Mouse (Mus musculus): ENCODE results near the gene Cstad.

Gene Cstad

DNA sequence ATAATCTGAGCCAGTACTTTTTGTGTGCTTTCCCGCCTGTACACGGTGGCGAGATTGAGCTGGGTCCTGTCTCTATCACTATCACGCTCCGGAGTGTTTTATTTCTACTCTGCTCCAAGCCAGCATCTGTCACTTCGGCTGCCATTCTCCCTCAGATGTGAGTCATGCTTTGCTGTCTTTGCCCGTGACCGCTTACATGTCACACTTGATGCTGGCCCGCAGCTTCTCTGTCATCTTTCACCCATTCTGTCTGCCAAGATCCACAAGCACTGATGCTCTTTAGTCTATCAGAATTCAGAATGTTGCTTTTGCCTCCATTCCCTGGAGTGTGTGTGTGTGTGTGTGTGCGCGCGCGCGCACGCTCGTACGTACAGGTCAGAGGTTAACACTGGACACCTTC is 33.5 kb downstream of the Cstad start:
- DNase-seq (ENCODE audit: low spot score in 2 of 2), result no peak

DNA sequence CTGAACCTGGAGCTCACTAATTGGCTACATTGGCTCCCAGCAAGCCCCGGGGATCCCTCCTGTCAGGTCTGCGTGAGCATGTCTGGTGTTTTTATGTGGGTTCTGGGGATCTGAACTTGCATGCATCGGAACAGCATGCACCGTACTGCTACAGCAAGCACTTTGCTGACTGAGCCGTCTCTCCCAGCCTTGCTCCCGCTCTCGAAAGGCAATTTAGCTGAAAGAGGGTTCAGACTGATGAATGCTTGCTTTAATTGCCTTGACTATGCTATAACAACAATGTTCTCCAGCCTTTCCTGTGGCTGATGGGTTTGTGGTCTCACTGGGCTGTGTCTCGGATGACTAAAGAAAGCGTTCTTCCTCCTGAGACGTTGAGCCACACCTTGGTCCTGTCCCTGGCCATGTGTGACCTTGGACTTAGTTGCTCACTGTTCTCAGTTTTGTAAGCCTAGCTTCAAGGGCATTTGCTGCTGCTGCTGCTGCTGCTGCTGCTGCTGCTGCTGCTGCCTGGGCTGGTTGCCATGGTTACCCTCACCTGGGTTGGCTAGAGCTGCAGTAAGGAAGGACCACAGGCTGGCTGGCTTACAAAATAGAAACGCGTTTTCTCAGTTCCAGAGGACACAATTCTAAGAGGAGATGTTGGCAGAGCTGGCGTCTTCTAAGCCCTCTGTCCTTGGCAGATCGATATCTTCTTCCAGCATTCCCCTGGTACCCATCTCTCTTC is 34.4 kb downstream of the Cstad start:
- no peak for DNase-seq (ENCODE audit: low spot score in 2 of 2)

DNA sequence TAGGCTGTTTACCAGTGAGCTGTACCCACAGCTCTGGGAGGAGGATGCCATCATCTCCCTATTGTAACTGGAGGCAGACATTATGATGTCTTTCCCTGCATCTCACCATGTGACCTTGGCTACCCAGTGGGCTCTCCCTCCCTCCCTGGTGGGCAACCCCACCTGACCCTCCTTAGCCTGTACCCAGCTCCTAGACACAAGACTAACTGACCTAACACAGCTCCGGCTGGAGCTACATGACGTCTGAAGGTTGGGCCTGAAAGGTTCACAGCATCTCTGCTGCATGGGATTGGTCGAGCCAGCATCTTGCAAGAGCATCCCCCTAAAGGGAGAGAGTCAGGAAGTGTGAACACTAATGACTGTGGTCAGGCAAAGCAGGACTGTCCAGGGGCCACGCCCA is 35.0 kb downstream of the Cstad start:
- no peak for DNase-seq (ENCODE audit: low spot score in 2 of 2)

DNA sequence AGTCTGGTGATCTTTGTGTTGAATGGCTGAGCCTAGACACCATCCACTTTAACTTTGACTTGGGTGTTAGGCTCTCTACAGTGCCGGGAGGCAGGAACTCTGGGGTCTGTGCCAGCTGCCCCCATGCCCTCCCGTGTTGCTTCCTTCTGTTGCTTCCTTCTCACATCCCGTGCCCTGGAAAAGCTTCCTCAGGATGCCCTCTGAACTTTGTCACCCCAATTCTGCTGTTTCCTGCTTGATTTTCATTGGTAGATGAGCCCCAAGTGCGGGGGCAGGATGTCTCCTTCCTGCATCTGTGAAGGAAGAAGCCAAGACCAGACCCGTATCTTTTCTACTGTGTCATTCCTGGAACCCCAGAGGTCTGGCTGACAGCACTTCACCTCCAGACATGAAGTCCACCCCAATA is 41.4 kb downstream of the Cstad start:
- no peak for DNase-seq (ENCODE audit: low spot score in 2 of 2)

DNA sequence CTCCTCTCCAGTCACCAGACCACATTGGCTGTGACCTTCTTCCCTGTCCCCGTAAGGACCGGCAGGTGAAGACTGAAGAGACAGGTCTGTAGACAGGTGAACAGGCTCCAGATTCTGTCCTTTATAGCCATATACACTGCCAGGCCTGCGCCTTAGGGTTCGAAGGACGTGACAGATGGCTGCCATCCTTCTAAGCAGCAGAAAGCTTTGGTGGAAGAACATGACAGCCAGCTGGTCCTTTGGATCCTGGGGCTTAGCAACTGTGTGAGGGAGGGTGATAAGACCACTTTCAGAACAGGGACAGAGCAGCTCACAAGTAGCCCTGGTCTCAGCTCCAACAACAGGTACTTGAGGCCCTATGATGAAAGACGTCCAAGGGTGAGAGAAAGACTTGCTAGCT is 43.2 kb downstream of the Cstad start:
- DNase-seq (ENCODE audit: low spot score in 2 of 2), result no peak

DNA sequence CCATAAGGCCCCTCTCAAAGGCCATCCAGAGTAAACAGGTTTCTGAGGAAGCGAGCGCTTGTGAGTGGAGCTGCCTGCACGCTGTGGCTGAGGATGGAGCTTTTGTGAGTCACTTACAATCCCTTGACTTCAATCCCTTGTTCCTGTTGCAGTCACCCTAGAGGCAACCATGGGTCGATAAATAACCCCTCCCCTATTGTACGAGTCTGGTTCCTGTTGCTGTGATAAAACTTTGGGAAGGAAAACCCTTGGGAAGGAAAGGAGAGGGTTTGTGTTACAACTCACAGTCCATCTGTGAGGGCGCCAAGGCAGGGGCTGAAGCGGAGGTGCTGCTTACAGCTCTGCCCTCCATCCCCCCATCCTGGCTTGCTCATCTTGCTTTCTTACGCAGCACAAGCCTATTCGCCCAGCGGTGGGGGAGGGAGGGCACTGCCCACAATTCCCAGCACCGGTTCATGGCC is 45.2 kb downstream of the Cstad start:
- DNase-seq (ENCODE audit: low spot score in 2 of 2), result no peak

DNA sequence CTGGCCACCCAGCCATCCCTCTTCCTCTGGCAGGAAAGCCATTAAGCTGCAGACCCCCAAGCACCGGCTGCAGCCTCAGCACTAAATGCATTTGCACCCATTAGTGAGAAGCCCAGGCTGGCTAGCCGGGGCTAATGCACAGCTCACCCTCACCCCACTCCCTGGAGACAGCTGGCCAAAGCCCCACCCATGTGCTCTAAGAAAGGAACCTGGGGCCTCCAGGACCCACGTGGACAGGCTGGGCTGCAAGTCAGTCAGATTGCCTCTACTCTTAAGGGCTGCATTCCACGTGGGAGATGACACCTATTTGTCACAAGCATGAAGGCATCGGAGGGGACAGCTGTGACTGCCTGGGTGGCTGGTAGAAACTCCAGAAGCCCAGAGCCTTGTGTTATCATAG is 48.0 kb downstream of the Cstad start:
- no peak for DNase-seq (ENCODE audit: low spot score in 2 of 2)

DNA sequence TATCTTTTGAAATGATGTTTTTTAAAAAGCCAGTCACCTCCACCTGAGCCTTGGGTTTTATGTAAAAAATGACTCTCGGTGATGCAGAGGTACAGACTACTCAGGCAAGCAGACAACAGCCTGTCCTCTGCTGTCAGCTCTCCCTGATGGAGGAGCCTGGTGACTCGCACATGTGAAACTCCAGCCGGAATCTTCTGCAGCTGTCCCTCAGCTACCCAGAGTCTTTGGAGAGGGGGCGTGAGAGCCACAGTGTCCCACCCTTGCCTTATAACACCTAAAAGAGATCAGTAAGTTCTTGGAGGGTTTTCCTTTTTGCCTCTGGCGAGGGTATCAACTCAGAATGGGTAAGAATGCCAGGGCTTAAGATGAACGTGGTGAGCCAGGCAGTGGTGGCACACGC is 48.6 kb downstream of the Cstad start:
- DNase-seq (ENCODE audit: low spot score in 2 of 2), result no peak

DNA sequence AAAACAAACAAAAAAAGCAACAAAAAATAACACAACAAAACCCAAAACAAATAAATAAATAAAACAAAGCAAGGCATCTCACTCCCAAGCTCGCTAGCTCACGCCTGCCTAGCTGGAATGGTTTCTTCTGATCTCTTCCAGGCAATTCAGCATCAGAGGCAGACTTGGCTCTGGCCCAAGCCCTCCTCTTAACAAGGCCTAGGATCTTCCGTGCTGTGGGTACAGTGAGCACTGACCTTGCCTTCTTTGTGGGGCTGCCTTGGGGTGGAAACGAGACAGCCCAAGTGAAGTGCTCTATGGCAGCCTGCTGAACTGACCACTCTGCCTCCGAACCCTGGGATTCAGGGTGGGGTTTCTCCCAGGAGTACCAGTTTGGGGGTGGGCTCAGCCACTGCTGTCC is 52.0 kb downstream of the Cstad start:
- DNase-seq (ENCODE audit: low spot score in 2 of 2), result peak; percentile 66 to 70

DNA sequence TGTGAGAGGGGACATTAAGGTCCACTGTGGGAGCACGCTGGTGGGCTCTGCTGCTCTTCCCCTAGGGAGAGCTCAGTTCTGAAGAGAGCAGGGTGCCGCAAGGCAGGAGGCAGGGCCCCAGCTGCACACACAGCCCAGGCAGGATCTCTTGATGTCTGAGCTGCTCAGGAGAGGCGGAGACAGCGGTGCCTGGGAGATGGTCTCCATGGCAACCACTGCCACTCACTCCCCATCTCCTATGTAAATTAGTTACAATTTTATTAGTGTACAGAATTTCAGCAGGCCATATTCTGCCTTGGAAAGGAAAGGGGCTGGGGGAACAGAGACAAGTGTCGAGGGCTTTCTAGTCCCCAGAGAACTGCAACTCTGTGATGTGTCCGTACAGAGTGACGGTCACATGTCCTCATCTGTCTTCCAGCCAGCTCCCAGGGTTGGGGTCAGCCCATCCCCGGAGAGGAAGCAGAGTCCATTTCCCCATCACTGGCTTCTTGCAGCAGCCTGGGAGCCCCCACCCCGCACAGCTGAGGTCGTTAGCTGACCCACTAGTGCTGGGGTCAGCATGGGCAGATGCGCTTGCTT is 52.6 kb downstream of the Cstad start:
- DNase-seq (ENCODE audit: low spot score in 2 of 2), result peak; percentile 75 to 83

DNA sequence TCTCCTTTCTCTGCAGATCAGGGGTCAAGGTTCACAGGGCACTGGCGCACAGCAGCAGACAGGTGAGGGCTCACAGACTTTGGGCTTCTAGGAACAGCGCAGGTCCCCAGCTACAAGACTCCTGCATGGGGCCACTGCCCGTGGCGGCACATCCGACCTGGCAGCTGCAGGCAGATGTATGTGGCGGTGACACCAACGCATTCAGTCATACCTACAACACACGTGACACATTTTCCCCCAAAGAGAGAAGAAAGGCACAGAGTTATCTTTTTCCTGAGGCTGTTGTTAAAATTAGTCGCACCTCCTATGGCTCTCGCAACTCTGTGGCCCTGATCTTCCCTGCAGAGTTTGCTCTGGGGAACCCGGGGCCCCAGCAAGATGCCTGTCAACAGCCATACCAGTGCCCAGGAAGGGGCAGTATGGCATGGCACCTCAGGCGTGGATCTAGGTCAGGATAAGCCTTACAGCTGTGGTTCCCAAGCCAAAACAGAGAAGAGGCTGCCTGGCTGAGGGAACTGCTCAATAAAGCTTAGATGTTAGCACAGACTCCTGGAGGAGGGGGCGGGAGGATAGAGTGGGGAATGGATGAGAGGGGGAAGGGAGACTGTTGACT is 53.1 kb downstream of the Cstad start:
- DNase-seq (ENCODE audit: low spot score in 2 of 2), result no peak

DNA sequence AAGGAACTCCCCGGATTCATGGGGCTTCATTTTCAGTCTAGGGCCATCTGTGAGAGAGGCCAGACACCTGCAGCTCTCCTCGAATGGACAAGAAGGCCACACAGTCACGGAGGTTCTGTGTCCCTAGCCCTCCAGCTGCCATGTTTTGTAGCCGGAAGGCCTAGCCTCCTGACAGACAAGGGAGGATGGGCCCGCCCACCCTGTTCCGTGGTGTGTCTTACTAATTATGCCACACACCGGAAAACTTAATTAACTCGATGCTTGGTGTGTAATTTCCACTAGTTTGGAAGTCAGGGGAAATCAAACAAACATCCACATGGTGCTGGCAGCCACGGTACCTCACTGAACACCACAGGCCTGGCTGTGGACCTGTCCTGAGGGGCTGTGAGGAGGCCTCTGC is 55.4 kb downstream of the Cstad start:
- DNase-seq (ENCODE audit: low spot score in 2 of 2), result no peak

DNA sequence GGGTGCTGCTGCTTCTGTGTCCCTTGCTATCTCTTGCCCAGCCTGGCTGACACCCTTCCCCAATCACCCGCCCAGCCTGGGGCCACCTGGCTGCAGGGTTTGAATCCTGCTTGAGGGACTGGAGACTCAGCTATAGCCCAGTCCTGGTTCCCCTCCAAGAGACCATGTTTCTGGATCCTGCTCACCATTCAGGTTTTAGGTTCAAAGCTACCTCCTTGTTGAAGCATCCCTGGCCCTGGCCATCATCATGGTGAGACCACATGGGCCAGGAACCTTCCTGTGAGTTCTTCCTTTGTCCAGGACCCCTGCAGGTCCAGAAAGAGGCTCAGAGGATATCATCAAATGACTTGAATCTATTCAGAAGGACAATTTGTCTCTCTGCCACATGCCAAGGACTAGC is 57.0 kb downstream of the Cstad start:
- no peak for DNase-seq (ENCODE audit: low spot score in 2 of 2)

DNA sequence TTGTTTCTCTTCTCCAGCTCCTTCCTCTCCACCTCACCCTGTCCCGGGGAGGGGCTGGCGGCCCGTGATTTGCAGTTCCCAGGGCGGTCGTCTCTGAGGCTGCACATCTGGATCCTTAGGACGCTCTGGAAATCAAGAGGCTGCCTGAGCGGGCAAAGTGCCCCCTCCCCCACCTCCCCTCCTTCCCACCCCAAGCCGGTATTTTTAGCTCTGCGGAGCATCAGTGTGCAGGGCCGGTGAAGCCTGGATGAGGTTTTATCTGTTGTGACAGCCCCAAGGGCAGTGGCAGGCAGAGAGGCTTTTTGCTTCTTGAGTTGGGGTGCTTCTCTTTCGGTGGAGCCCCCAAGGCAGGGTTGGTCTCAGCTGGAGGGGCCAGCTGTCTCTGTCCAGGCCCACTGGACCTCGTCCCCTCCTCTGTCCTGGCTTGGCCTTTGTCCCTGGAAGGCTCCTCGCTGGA is 57.8 kb downstream of the Cstad start:
- DNase-seq (ENCODE audit: low spot score in 2 of 2), result no peak

DNA sequence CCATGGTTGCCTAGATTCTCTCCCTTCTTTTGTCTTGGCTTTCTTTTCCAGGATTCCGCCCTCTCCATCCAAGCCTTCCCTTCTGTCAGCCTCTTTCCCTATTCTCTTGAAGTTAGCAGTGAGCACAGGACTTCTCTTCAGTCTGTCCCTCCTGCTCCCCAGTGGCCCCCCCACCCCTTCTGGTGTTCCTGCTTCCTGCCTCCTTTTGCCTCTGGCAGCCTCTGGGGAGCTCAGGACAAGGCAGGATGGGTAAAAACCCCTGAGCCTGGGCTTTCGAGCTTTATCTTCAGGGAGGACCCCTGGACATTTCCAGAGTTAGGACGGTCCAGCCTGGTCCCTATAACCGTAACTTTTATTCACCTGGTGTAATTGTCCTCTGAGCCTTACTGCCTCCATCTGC is 58.2 kb downstream of the Cstad start:
- no peak for DNase-seq (ENCODE audit: low spot score in 2 of 2)

DNA sequence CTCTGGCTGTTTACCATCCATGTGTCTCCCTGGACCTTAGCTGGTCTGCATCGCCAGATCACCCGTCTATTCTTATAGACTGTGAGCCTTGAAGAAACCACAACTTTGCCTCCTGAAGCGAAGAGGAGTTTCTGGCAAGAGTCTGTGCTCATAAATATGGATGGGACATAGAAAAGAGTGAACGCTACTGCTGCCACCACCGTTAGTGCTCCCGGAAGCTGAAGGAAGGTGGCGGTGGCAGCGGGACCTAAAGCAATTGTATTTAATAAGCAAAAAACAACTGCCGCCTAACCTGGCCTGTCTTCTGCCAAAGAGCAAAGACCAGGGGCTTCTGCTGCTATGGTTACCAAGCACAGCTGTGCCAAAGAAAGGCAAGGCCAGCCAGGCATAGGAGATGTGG is 59.3 kb downstream of the Cstad start:
- no peak for DNase-seq (ENCODE audit: low spot score in 2 of 2)

DNA sequence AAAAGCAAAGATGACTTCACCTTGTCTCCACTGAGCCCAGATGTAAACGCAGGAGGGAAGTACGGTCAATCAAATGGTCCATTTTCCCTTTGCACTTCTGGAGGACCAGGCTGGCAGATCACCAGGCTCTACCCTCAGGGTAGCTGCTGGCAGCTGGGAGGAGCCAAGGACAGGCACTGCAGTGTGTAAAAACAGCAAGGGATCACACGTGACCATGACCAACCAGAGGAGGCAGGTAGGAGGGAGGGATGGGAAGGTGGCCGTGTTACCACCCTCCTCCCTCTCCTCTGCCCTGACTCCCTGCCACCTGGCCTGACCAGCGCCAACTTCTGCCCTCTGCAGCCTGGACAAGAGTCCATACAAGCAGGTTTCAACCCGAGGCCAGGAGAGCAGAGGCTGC is 59.7 kb downstream of the Cstad start:
- DNase-seq (ENCODE audit: low spot score in 2 of 2), result no peak

DNA sequence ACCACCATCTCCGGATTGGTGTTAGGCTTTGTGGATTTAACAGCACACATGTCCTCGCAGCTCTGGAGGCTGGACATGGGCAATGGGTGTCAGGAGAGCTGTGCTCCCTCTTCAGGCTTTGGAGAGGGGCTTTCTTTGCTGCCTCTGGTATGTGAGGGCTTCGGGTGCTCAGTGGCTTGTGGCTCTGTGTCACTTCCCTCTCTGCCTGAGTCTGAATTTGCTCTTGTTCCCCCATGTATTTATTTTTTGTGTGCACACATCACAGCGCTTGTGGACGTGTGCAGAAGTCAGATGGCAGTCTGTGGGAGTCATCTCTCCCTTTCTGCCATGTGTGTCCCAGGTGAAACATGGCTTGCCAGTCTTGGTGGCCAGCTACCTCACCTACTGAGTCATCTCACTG is 60.9 kb downstream of the Cstad start:
- no peak for DNase-seq (ENCODE audit: low spot score in 2 of 2)

DNA sequence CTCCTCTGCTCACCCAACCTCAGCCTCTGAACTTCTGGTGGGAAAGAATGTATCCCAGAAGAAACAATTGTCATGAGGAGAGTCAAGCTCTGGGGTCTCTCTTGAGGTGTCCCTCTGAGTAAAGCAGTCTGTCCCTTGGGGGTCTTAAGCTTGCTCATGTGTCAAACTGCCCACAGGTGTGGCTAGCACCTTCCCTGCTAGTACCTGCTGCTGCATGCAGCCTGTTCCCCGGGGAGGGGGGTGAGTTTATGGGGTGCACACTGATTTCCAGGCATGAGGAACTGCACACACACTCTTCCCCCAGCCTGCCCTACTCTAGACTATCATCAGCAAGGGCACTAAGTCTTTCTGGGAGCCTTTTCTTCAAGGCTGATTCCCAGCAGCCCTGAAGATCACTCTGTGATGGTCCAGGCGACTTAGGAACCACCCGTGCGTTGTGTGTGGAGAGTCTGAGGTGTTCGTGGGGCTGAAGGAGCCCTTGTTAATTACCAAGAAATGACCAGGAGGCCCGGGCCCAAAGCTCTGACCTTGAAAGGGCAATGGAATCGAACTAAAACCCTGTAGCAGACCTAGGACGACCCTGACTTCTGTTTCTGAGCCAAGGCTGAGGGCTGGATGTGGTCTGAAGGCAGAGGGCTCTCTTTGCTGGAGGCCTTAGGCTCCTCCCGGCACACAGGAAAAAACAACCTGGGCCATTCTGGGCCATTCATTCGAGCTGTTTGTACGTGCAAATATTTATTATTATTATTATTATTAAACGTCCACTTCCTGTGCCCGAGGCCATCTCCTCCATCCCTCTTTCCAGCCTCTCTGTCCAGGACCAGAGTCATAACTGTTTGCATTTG is 62.1 kb downstream of the Cstad start:
- no peak for DNase-seq (ENCODE audit: low spot score in 2 of 2)

DNA sequence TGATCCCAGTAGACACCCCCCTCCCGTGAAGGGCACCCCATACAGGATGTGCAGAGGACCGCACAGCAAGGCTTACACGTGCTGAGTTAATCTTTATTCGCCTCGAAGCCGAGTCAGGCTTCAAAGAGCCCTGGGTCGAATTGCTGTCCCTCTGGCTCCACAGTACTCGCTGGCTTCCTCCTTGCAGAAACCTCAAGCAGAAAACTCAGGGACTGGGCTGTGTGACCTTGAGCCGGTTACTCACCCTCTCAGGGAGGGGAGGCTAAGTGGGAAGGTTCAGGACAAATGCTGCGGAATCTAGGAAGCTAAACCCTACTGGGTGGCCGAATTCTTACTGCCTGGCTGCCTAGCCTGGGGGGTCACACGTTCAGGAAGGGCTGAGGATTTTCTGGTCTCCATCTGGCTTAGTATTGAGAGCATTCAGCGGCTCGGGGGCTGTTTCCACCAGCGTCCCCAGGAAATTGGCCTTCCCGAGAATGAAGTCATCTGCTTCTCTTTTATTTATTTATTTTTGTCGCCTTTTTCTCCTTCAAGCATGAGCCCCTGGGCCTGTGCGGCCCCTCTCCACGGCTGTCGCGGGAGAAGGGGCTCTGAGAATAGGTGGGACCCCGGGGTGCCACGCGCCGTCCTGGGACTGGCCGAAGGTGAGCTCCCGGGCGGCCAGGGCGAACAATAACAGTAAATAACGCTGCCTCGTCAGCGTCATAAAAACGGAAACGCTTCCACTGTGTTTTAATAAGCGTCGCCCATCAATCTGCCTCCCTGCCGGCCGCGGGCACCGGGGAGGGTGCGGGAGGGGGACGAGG is 63.0 kb downstream of the Cstad start:
- peak in 1 of 2 experiments; percentile 48 for DNase-seq (ENCODE audit: low spot score in 2 of 2)

DNA sequence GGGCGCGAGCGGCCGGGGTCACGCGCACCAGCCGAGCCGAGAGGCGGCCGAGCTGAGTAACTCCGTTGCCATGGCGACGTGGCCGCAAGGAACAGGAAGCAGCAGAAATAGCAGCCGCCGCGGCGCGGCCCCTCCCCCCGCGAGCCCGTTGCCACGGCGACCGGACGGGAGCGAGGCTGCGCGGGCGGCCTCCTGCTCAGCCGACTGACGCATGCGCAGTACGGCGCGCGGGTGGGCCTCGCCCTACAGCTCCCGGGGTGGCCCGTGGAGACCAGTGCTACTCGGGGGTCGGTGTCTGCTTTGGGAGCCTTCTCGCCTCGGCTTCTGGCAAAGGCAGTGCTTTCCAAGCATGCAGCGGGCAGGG is 63.6 kb downstream of the Cstad start:
- DNase-seq (ENCODE audit: low spot score in 2 of 2), result peak; percentile 99 to 100

Measured in frontal cortex, postnatal 14 days (tissue).